Comparison of ENCODE assay signal across 8 mouse cellular contexts in the genomic region with DNA sequence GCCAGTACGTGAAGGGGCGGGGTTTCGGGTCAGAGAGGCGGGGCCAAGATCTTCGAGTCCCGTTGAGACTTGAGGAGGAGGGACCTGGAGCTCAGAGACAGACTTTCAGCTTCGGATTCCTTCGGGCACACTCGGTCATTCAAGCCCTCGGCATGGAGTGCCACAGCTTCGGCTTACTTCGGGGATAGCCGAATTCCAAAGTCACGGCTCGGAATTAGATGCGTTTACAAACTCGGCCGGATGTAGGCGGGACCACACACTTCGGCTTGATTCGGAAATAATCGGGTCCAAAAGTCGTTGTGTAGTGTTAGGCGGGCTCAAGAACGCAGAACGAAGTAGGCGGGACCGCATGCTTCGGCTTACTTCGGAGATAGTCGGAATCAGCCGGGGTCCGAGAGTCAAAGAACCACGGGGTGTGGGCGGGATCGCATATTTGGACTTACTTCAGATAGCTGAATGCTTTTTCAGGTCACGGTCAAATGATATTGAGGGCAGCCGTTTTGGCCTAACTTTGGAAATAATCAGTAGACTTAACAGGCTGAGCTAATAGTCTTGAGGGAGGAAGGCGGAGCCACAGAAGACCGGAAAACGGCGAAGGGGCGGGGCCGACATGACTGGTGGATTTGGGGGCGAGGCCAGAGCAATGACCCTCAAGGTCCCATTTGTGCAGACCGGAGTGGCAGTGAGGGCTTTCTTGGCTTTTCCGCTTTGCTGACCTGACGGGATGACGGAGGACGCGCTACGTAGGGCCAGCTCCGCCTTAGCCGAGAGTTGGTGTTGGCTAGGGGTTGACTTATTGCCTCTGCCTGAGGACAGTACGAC. TPM values are rescaled to one million over a fixed set of nuclear protein-coding genes. Genes with fewer than 3 reads are reported as not detected.
A peak's percentile ranks its signal among the peaks of the same experiment; 100 is the strongest.
DNase-seq lines count a peak whose midpoint lies in the region; ATAC-seq lines count a peak whose summit lies in the region.

A gene (minus strand): TSS at position 537 of the 822 bp plus-strand sequence.

- peak; percentile 88 to 89 for DNase-seq in adrenal gland, adult 18-20 months (ENCODE audit: low spot score in 2 of 2)
- peak; percentile 97 for DNase-seq in embryo, embryonic 11 days
- peak; percentile 94 for DNase-seq in gastrocnemius, postnatal 25 days
- DNase-seq in intestine, embryonic 14.5 days (ENCODE audit: low spot score), result peak; percentile 98
- DNase-seq in left cerebral cortex, postnatal 14 days (ENCODE audit: low spot score in 2 of 2), result peak; percentile 99 to 100
- peak; percentile 97 for DNase-seq in mesoderm, embryonic 11.5 days (ENCODE audit: low read depth, low spot score)
- peak; percentile 96 to 98 for DNase-seq in right cerebral cortex, postnatal 36 days (ENCODE audit: low spot score in 2 of 2)
- peak; percentile 98 for DNase-seq in yolk sac, embryonic 10.5 days (ENCODE audit: low spot score)

- H3K9ac ChIP-seq in intestine, embryonic 14.5 days (ENCODE audit: low read length), result peak within 1 kb of the TSS; percentile 84

- peaks cover 43% of the 10 kb centered on the region for H3K36me3 ChIP-seq in intestine, embryonic 14.5 days (ENCODE audit: control insufficient read depth, insufficient read depth, low read length)

- peak within 1 kb of the TSS; percentile 77 for H3K4me2 ChIP-seq in intestine, embryonic 14.5 days (ENCODE audit: low read length)

- intact Hi-C loops in left cerebral cortex, postnatal 14 days (cut with DNase I), result loop anchor here (5.0 kb wide), 1 partner anchor 46 kb away; a partner anchor contains a TSS

- peak; percentile 88 for ATAC-seq in intestine, embryonic 14.5 days (replicated peaks; ENCODE audit: low FRiP score, low TSS enrichment, low read depth)

- no peaks in the 10 kb centered on the region for H3K27me3 ChIP-seq in intestine, embryonic 14.5 days (replicated peaks; ENCODE audit: control insufficient read depth, insufficient read depth, low read length)

- H3K4me1 ChIP-seq in intestine, embryonic 14.5 days (replicated peaks; ENCODE audit: control insufficient read depth, insufficient read depth, low read length), result peaks cover 12% of the 10 kb centered on the region

- H3K4me3 ChIP-seq in intestine, embryonic 14.5 days (ENCODE audit: low read depth, low read length), result peak within 1 kb of the TSS; percentile 79

- no peaks in the 10 kb centered on the region for H3K9me3 ChIP-seq in intestine, embryonic 14.5 days (ENCODE audit: control insufficient read depth, low read length)

- peak within 1 kb of the TSS; percentile 97 for H3K27ac ChIP-seq in intestine, embryonic 14.5 days (ENCODE audit: low read depth)

- 1% methylated on average over 55 of the region's 55 CpGs for WGBS in intestine, embryonic 14.5 days

RNA-seq across cellular contexts. Expression of the gene that starts here (rescaled TPM):
- total RNA-seq in adrenal gland, adult 18-20 months (2021), result 10 to 100 TPM; 61.3 to 82.9 TPM
- 10 to 100 TPM in 1 of 2 experiments, 1 to 10 TPM in 1; 8.1 to 11.2 TPM for total RNA-seq in gastrocnemius, postnatal 25 days (2021)
- polyA plus RNA-seq in intestine, embryonic 14.5 days (2014; fragmentation: Nextera tagmentation; extraction: Ambion mirVana), result 38.7 and 43.8 TPM in 2 replicates
- total RNA-seq in left cerebral cortex, postnatal 14 days (2021), result 100 to 1,000 TPM; 165 to 167 TPM

Comparison
In these comparisons a context has a peak if more than half of its experiments do, and no peak if none do; other contexts are left out.
1. Peak in every context shown above with its lines: DNase-seq, ATAC-seq, H3K4me3 ChIP-seq and H3K27ac ChIP-seq.
2. RNA of the gene that starts here (total RNA-seq): 165 to 167 TPM in left cerebral cortex, postnatal 14 days and 61.3 to 82.9 TPM in adrenal gland, adult 18-20 months; 8.1 to 11.2 TPM in gastrocnemius, postnatal 25 days; every median in the first group is over 4 times any median in the second.